Mouse (Mus musculus): ENCODE measurements around the gene Zfp386. TPM values are rescaled to one million over a fixed set of nuclear protein-coding genes. Genes with fewer than 3 reads are reported as not detected.
A peak's percentile ranks its signal among the peaks of the same experiment; 100 is the strongest.

Zfp386 gene
- polyA plus RNA-seq, 1 experiment from 2014 or later: 36.8 TPM

DNA sequence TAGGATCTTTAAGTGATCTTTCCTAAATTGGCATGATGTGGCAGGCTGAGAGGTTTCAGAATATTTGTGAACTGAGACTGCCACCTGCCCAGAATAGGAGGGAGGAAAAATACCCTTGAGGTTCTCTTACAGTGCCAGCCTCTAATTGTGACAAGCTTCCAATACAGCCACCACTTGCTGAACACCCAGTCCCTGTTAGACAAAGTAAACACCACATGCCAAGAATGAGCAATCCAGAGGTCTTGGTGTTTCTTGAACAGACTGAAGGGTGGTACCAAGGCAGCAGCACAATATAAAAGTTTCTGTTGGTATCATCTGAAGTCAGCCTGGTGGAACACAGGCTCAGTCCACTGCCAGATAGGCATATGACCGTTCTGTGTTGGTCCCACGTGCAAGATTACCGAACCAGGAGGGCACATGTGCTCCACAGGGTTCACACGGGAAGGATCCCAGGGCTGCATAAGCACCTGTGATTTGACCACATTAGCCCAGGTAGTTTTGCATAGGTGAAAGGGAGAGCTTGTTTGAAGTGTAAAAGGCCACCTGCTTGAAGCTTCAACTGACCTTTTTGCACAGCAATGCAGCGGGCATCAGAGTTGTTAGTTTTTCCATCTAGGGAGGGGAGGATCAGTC is 14.2 kb downstream of the Zfp386 start:
- Histone ChIP-seq H3K4me2 (replicated peaks) (no peak overlapping the region), H3K36me3 (peaks cover 27% of the 10 kb centered on the region), H3K27me3 (replicated peaks) (no peaks in the 10 kb centered on the region), H3K9ac (no peak overlapping the region), H3K9me3 (peaks cover 8% of the 10 kb centered on the region), H3K4me1 (replicated peaks) (no peaks in the 10 kb centered on the region), H3K4me3 (replicated peaks) (no peak overlapping the region), H3K27ac (no peak overlapping the region)
- WGBS: 91% methylated on average over 5 of the region's 5 CpGs
- no peak for ATAC-seq

DNA sequence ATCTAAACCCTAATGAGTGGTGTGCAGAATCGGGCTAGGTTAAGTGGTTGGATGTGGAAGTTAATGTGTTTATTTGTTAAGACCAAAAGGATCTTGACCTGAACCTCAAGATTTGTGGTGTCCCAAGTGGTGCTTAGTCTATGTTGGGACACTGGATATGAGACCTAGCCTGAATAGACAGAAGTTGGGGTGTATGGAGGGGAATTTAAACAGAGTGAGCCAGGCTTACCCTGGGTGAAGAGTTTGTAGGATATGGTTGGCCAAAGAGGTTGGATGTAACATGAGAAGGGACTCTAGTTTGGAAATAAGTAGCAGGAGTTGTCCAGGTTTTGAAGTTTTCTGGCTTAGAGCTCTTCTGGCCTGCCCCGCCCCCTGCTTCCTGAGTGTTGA is 14.7 kb downstream of the Zfp386 start:
- Histone ChIP-seq H3K9me3 (peaks cover 8% of the 10 kb centered on the region), H3K27ac (no peak overlapping the region)

DNA sequence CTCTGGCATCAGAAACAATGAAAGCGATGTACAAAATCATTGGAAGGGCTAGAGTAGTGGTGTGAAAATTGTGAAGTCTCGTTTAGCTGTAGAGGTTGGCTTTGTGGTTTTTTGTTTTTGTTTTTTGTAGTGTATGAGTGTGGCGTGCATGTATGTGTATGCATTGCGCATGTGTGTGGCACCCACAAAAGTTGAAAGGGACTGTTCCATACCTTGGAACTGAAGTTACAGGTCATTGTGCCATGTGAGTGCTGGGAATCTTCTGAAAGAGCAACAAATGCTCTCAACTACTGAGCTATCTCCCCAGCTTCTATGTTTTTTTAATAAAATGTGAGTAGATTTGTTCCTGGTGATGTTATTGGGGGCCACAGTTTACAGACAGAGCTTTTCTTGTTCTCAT is 15.5 kb downstream of the Zfp386 start:
- WGBS: 94% methylated on average over 4 of the region's 4 CpGs
- Histone ChIP-seq H3K9ac (no peak overlapping the region), H3K27me3 (replicated peaks) (no peaks in the 10 kb centered on the region), H3K4me3 (replicated peaks) (no peak overlapping the region), H3K9me3 (peaks cover 8% of the 10 kb centered on the region), H3K36me3 (peaks cover 23% of the 10 kb centered on the region), H3K4me1 (replicated peaks) (no peaks in the 10 kb centered on the region), H3K4me2 (replicated peaks) (no peak overlapping the region), H3K27ac (no peak overlapping the region)
- no peak for ATAC-seq

More for the DNA sequence above, 14.7 kb downstream of the Zfp386 start:
- WGBS: 94% methylated on average over 2 of the region's 2 CpGs
- Histone ChIP-seq H3K36me3 (peaks cover 25% of the 10 kb centered on the region), H3K9ac (no peak overlapping the region), H3K4me1 (replicated peaks) (no peaks in the 10 kb centered on the region), H3K27me3 (replicated peaks) (no peaks in the 10 kb centered on the region), H3K4me3 (replicated peaks) (no peak overlapping the region), H3K4me2 (replicated peaks) (no peak overlapping the region)
- ATAC-seq: no peak

DNA sequence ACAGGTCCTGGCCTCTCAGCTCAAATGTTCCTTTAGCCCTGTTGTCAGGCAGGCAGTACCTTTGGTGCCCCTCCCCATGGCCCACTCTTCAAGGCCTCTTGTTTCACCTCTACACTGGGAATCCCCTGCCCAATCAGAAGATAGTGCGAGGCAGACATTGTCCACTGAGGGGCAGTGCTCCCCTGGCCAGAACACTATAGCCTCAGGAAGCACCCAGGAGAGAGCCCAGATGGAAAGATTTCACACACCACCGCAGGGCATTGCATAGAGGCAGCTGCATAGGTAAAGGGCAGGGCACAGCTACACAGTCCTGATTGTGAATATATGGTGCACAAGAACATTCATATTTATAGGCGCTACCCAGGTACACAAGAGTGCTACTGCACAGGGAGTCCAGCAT is 23.5 kb downstream of the Zfp386 start:
- H3K4me1 ChIP-seq (replicated peaks): no peaks in the 10 kb centered on the region
- H3K9me3 ChIP-seq: no peaks in the 10 kb centered on the region
- WGBS: 23% methylated on average over 3 of the region's 3 CpGs
- H3K27me3 ChIP-seq (replicated peaks): no peaks in the 10 kb centered on the region
- no peak overlapping the region for H3K9ac ChIP-seq
- H3K4me3 ChIP-seq (replicated peaks): no peak overlapping the region
- no peak overlapping the region for H3K4me2 ChIP-seq (replicated peaks)
- no peaks in the 10 kb centered on the region for H3K36me3 ChIP-seq
- H3K27ac ChIP-seq: no peak overlapping the region
- ATAC-seq: peak; percentile 86

DNA sequence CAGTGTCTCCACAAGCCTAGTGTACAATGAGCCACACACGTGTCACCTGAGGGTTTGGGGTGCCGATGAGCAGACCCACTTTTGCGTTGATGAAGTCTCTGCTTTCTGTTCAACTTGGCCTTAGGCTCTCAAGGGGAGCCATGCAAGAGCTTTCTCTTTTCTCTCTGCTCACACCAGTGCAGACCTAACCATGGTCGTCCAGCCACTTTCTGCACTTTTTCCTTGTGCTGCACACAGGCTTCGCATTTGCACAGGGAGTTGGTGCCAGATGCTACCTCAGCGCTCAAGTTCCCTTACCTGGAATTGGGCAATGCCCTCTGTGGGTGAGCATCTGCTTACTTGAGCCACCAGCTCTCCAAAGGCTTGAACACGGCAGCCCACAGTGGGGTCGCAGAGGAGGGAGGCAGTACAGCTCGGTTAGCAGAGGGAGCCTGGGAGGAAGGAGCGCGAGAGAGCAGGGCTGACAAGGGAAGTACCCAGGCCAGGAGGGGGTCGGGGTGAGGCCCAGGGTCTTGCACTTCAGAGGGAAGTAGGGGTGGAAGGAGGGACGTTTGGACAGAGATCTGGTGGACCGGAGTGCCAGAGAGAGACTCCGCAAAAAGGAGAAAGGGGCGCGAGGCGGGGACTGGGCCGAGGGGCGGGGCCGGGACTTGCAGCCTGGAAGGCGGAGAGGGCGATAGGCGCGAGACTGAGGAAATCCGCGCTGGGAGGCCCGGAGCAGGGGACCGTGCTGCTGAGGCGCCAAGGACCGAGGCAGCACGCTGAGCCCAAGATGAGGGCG is 29.7 kb downstream of the Zfp386 start, which contains the start of gene Vipr2:
Gene Vipr2 (plus strand): TSS at position 653 of the 781 bp plus-strand sequence.
- H3K4me3 ChIP-seq (replicated peaks): peak within 1 kb of the TSS; percentile 55
- H3K36me3 ChIP-seq: no peaks in the 10 kb centered on the region
- H3K9ac ChIP-seq: peak within 1 kb of the TSS; percentile 67
- WGBS: 7% methylated on average over 33 of the region's 33 CpGs
- no peaks in the 10 kb centered on the region for H3K4me1 ChIP-seq (replicated peaks)
- no peaks in the 10 kb centered on the region for H3K9me3 ChIP-seq
- peak; percentile 98 for ATAC-seq
- H3K27ac ChIP-seq: peak within 1 kb of the TSS; percentile 14; the same call in 1 of the 2 replicates
- H3K27me3 ChIP-seq (replicated peaks): peaks cover 5% of the 10 kb centered on the region; the same call in 1 of the 2 replicates
- H3K4me2 ChIP-seq (replicated peaks): peak within 1 kb of the TSS; percentile 94

DNA sequence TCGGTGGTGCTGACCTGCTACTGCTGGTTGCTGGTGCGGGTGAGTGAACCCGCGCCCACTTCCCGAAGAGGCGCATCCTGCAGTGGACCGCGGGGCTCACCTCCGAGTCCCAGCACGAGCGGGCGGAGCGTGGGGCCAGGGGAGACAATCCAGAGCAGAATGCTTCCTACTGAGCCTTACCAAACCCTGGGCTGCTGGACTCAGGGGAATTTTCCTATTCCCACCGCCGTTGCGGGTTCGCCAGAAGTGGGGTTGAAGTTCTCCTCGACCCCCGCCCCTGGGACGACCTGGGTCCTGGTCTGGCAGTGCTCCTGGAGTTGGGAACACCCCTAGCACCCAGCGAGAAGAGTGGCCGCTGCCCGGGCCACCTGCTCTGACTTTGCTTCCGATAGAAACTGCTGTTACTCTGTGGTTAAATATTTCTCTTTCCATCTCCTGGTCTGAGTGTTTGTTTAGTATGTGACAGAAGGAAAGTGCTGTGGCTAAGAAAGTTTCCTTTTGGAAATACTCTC is 30.4 kb downstream of the Zfp386 start:
- Histone ChIP-seq H3K27me3 (replicated peaks) (peaks cover 5% of the 10 kb centered on the region; the same call in 1 of the 2 replicates), H3K4me1 (replicated peaks) (no peaks in the 10 kb centered on the region), H3K36me3 (no peaks in the 10 kb centered on the region), H3K27ac (peak overlapping the region; percentile 14; the same call in 1 of the 2 replicates), H3K4me3 (replicated peaks) (peak overlapping the region; percentile 55), H3K9ac (peak overlapping the region; percentile 67), H3K4me2 (replicated peaks) (peak overlapping the region; percentile 94), H3K9me3 (no peaks in the 10 kb centered on the region)
- under 1% methylated on average over 24 of the region's 24 CpGs for WGBS
- ATAC-seq: peak; percentile 89

DNA sequence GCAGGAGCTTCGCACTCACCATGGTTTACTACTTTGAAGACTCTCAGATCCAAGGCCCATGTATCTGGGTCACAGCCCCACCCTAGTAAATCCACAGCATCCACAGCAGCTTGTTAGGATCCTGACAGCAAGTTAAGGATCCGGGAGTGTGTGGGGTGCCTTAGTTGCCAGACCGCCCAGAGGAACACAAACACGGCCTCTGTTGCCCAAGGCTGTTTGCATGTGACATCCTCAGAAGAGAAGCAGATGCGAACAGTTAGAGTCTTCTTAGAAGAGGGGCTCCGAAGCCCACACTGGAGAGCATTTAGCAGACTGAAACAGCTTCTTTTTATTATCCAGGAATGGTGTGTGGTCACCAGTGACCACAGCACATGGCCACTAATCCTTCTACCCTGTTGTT is 35.6 kb downstream of the Zfp386 start:
- Histone ChIP-seq H3K27ac (no peak overlapping the region), H3K4me3 (replicated peaks) (no peak overlapping the region), H3K36me3 (no peaks in the 10 kb centered on the region), H3K4me1 (replicated peaks) (no peaks in the 10 kb centered on the region), H3K27me3 (replicated peaks) (no peaks in the 10 kb centered on the region), H3K9me3 (no peaks in the 10 kb centered on the region), H3K4me2 (replicated peaks) (no peak overlapping the region), H3K9ac (no peak overlapping the region)
- ATAC-seq: no peak
- WGBS: 70% methylated on average over 6 of the region's 6 CpGs

DNA sequence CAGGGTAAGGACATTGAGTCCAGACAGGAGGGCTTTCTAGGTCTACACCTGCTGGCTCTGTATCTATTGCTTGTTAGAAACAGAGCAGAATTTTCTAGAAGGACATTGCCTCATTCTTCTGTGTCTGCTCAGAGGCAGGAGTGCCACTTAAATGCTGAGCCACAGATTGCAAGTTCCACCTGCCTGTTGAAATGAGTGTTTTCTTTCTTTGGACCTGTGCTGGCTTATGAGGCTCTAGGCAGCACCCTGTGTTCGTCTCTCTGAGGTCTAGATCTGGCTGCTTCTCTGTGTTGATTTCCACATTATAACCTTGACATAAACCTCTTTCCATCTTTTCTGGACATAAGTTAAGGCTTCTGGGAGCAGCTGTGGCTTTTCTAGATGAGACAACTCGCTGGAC is 36.8 kb downstream of the Zfp386 start:
- Histone ChIP-seq H3K27me3 (replicated peaks) (no peaks in the 10 kb centered on the region), H3K4me2 (replicated peaks) (no peak overlapping the region), H3K27ac (no peak overlapping the region), H3K36me3 (no peaks in the 10 kb centered on the region), H3K4me3 (replicated peaks) (no peak overlapping the region), H3K9me3 (no peaks in the 10 kb centered on the region), H3K9ac (no peak overlapping the region), H3K4me1 (replicated peaks) (no peaks in the 10 kb centered on the region)
- no peak for ATAC-seq
- 75% methylated on average over 2 of the region's 2 CpGs for WGBS

DNA sequence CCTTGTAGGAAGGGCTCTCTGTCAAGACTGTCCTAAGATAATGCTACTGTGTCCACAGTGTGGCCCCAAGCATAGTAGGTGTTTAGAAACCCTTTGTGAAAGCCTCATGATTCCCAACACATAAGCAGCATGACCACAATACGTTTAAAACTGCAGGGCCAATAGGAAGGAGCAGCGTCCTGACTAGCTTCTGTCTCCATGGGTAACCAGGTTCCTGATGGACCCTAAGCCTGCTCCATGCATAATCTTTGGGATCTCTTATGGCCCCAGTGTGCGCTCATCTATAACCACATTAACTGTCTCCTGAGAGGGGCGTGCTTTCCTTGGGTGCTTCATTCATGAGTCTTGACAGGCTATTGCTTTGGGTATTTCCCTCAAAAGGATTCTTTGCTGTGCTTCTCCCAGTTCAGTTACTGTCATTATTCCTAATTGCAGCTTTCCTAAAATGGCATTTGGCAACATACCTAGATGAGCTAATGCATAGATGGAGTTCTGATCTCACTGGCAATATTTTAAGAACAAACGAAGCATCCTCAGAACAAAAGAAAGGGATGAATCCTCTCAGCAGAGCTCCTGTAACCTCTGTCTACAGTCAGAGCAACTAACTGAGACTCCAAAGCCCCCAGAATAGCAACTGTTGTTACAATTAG is 39.6 kb downstream of the Zfp386 start:
- no peak overlapping the region for H3K27ac ChIP-seq
- ATAC-seq: no peak
- WGBS: 85% methylated on average over 5 of the region's 5 CpGs

DNA sequence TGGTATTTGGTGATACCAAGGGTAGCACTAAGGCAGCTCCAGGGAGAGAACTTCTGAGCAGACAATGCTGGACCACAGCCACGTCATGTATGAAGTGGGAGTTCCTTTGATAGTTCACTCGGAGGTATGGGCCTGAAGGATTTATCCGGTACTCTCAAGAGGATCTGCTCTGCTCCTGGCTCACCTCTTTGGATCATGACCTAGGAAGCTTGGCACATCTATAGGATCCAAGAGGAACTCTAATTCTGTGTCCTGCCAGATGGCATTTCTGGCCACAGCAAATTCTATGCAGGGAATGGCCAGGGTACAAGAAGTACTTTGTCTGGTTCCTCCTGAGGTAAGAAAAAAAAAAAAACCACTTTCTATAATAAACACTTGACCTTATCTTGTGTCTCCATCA is 42.3 kb downstream of the Zfp386 start:
- H3K4me2 ChIP-seq (replicated peaks): no peak overlapping the region
- H3K9me3 ChIP-seq: no peaks in the 10 kb centered on the region
- no peak overlapping the region for H3K9ac ChIP-seq
- H3K36me3 ChIP-seq: no peaks in the 10 kb centered on the region
- H3K27me3 ChIP-seq (replicated peaks): no peaks in the 10 kb centered on the region
- no peaks in the 10 kb centered on the region for H3K4me1 ChIP-seq (replicated peaks)
- ATAC-seq: no peak
- H3K4me3 ChIP-seq (replicated peaks): no peak overlapping the region
- 85% methylated on average over 3 of the region's 3 CpGs for WGBS
- no peak overlapping the region for H3K27ac ChIP-seq

More for the DNA sequence above, 39.6 kb downstream of the Zfp386 start:
- no peaks in the 10 kb centered on the region for H3K36me3 ChIP-seq
- no peaks in the 10 kb centered on the region for H3K4me1 ChIP-seq (replicated peaks)
- H3K27me3 ChIP-seq (replicated peaks): no peaks in the 10 kb centered on the region
- H3K4me2 ChIP-seq (replicated peaks): no peak overlapping the region
- H3K9me3 ChIP-seq: no peaks in the 10 kb centered on the region
- H3K9ac ChIP-seq: no peak overlapping the region
- no peak overlapping the region for H3K4me3 ChIP-seq (replicated peaks)

DNA sequence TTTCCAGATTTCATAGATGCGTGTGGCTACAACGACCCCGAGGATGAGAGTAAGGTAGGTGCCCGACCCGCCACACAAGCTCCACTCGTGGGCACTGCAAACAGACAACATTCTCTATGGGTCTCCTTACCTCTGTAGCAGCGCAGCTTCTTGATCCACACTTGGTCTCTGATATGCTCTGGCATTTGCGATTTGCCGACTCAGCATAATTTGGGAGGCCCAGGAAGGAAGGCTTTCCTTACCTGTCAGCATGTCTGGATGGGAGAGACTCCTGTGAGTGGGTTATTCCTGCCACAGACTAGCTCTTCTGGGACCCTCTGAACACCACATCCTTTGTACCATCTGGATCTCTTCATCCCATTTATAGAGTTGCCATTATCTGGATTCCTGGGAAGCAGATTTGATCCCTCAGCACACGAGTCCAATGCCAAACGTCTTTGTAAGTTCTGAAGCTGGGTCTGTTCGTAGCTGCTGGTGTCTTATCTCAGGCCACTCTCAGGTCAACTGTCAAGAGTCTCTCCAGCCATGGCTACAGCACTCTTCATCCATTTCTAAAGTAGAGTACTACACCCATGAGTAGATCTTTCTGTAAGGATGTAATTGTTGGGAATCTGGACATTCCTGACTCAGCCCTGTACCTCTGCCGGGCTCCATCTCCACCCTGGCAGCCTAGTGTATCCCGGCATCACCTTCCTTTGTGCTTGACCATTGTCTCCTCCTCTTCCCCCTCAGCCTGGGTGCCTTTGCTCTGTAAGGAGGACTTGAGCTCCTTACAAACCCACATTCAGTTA is 47.4 kb downstream of the Zfp386 start:
- H3K36me3 ChIP-seq: no peaks in the 10 kb centered on the region
- H3K9ac ChIP-seq: no peak overlapping the region
- H3K9me3 ChIP-seq: no peaks in the 10 kb centered on the region
- WGBS: 84% methylated on average over 14 of the region's 14 CpGs
- no peak overlapping the region for H3K27ac ChIP-seq
- no peak for ATAC-seq
- no peaks in the 10 kb centered on the region for H3K27me3 ChIP-seq (replicated peaks)
- no peak overlapping the region for H3K4me2 ChIP-seq (replicated peaks)
- no peaks in the 10 kb centered on the region for H3K4me1 ChIP-seq (replicated peaks)
- no peak overlapping the region for H3K4me3 ChIP-seq (replicated peaks)

Data from intestine, embryonic 15.5 days (tissue).